Mouse (Mus musculus): ENCODE results near the gene Pnkd.

Gene Pnkd

DNA sequence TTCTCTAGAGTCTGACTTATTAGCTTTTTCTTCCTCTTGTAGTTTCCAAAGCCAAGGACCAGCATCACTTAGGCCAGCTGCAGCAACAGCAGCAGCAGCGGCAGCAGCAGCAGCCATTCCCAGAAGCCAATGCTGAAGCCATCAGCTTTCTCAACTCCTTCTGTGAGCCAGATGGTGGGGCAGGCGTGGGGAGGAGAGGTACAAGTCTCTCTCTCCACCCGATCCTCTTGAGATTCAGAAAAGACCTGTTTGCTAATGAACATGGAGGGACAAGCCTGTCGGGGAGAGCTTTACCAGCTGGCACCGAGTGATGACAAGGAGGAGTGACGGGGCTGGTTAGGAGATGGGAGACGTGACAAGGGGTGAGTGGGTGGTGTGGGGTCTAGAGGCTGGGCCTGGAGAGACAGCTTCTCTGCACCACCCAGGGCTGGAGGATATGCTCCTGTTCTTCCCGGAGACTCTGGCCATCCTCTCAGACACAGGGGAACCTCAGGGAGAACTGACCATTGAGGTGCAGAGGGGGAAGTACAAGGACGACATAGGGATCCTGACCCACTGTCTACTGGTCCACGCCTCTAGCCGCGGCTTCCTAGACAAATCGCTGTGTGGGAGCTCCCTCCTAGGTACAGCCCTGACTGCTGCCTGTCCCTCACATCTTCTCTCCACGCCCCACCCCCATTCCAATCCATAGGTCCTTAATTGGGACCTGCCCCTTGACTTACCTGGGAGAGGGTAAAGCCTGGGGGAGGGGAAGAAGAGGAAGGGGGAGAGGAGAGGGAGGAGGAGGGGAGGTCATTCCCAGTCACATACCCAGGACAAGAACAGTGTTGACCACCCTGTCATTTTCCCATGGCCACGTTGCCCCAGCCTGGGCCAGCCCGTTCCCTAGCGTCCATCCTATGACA is 77.8 kb downstream of the Pnkd start:
- DNase-seq: no peak

DNA sequence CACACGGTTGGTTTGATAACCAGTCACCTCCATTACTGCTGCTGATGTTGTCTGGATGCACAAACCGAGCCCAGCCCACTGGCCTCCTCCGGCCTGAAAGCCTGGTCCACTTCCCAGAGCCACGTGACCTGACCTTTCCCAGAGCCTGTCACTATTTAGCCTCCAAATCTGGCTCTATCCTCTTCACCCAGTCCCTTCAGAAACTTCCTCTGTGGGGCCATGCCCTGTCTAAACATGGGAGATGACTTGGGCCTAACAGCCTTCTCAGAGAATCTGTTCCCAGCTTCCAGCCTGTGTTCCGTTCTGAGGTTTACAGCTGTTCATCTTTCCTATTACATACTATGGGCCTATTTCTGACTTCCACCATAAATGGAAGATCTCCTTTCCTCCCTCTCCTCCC is 78.7 kb downstream of the Pnkd start:
- DNase-seq: no peak

DNA sequence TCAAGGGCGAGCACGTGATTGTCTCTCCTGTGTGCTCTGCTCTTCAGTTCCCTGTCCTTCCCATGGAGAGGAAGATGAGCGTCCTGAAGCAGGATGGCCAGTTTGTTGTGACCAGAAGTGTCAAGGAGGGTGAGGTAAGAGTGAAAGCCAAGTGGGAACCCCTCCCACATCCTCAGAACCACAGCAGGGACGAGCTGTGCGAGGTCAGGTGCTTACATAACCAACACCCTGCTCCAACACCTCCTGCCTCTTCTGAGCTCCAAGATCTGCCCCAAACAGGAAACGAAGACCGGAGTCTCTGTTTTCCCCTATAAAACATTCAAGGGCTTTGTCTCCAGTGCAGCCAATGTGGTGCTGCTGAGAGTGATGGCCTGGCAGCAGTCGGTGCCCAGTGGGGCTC is 79.5 kb downstream of the Pnkd start:
- DNase-seq: no peak

DNA sequence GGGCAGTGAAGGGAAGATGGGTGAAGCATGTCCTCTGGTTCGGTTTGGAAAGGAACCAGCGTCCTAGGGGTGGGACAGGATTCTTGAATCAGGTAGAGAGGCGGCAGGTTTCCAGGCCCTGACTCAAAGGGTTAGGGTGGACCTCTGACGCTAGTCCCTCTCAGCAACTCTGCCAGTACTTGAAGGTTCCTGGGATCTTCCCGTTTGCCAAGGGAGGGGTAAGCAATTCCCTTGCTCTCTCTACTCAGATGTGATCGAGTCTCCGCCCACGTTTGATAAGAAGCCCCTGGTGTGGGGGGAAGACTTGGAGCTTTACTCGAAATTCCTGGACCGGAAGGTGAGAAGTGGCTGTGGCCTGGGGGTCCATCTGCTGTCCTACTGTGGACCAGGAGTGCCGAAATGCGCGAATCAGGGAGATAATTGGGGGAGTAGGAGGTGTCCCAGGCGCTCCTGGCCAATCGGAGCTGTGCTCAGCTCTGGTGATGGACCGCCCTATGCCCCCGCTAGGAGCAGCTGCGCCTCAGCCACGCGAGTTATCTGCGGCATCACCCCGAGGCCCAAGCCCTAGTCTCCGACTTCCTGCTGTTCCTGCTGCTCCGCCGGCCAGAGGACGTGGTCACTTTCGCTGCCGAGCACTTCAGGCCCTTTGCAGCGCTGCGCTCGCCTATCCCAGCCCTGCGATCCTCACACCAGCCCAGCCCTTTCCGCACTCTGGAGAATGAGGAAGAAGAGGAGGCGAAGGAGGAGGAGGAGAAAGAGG is 83.3 kb downstream of the Pnkd start:
- DNase-seq: peak; percentile 31

DNA sequence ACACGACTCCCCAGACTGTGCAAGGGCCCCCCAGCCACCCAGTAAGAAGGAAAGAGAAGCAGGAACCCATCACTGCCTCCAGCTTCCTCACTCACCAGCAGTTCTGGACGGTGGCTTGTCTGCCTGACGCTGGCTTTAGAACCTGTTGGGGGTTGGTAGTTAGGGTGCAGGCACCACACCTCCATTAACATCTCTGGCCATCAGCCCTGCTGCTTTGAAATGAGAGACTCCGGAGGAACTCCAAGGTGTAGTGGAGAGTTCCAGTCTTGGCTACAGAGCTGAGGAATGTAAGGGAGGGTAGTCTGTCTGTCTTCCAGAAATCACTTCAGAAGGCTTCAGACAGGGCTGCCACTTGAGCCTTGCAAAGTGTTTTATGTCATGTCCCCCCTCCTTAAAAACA is 85.3 kb downstream of the Pnkd start:
- no peak for DNase-seq

DNA sequence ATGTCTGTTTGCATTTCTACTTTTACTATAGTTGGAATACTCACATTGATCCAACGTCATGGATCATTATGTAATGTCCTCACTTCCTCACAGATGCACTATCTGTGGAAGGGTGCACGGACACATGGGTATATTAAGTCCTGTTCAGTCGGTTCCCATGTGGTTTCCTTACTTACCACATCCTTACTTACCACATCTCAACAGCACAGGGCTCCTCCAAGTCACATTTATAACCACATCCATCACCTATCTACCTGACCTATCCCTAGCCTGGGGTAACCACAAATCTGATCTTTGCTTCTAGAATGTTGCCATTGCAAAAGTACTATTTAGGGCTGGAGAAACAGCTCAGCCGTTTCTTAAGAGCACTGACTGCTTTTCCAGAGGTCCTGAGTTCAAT is 88.6 kb downstream of the Pnkd start:
- DNase-seq: no peak

DNA sequence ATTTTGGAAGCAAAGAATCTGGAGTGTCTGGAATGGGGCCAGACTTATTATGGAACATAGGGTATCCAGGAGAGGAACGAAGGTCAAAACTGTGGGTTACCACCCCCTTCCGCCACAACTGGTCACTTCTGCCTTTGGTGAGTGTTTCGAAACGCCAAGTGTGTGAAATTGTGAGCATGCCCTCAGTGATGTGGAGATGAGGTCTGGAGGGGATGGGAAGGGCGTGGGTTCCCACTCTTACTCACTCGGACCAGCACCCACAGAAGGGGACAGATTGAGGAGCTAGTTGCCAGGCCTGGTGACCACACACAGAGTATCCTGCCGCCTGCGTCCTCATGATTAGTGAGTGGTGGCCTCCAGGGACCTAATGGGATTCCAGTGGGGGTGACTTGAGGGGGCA is 90.2 kb downstream of the Pnkd start, which contains the start of gene Slc11a1:
Gene Slc11a1, plus strand, starts transcription at position 216 of the 400 bp plus-strand sequence.
- DNase-seq: no peak

DNA sequence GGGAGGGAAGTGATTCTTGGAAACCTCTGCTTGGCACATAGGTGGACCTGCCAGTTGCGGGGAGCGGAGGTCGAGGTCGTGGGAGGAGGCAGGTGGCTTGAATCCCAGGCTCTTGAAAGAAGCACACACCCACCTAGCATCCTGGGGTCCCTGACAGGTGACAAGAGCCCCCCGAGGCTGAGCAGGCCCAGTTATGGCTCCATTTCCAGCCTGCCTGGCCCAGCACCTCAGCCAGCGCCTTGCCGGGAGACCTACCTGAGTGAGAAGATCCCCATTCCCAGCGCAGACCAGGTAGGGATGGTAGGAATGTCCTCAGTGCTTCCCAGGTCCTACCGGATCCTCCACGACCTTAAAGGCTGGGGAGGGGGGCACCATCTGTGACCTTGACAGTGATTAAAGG is 90.8 kb downstream of the Pnkd start:
- DNase-seq: no peak

DNA sequence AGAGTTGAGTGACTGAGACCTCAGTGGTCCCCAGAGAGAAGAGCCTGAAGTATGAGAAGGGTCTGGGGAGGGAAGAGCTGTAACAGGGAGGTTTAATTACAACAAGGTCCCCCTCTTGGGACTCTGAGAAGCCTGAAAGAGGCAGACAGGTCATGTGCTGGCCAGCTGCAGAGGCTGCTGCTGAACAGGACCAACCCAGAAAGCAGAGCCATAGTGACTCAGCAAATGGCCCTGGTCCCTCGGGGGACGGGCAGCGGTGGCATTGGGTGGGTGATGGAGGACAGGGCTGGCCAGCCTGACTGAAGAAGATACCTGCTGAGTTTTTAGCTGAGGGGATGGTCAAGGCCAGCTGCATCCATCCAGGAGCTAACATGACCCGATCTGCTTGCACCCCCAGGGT is 91.7 kb downstream of the Pnkd start:
- DNase-seq: no peak

DNA sequence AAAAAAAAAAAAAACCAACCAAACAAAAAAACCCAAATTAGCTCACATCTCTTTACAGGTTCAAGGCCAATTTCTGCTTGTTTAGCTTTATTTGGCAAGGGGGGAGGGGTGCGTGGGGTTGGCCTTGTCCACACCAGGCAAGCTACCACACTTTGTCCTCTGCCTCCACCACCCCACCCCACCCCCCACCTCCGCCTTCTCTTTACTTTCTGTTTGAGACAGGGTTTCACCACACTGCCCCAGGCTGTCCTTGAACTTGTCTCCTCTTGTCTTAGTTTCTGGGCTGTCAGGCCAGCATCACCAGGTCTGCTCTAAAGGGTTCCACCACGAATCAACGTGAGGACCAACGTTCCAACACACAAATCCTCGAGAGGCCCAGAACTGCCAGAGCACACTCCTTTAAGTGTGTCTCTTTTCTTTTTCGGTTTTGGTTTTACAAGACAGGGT is 94.4 kb downstream of the Pnkd start:
- no peak for DNase-seq

DNA sequence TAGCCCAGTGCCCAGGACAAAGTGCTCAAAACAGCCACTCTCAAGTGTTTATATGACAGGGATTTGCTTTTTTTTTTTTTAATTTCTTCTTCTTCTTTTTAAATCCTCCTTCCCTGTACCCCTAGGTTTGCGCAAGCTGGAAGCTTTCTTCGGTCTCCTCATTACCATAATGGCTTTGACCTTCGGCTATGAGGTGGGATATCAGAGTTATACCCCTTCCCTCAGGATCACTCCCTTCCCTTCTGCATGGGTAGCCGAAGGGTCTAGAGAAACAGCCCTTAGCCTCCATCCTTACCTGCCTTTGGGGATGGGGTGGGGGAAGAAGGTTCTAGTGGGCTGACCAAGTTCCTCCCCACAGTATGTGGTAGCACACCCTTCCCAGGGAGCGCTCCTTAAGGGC is 95.8 kb downstream of the Pnkd start:
- no peak for DNase-seq

DNA sequence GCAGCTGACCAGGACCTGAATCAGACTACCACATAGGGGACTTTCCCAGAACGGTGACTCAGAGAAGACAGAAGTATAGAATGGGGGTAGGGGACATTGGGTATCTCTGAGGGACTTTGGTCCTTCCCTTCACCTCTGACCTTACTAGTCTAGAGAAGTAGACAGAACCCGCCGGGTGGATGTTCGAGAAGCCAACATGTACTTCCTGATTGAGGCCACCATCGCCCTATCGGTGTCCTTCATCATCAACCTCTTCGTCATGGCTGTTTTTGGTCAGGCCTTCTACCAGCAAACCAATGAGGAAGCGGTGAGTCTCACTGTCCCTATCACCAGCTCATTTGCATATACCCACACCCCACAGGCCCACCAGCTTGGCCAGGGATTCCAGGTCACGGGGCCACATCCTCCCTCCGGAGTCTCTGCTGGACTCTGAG is 96.9 kb downstream of the Pnkd start:
- no peak for DNase-seq

DNA sequence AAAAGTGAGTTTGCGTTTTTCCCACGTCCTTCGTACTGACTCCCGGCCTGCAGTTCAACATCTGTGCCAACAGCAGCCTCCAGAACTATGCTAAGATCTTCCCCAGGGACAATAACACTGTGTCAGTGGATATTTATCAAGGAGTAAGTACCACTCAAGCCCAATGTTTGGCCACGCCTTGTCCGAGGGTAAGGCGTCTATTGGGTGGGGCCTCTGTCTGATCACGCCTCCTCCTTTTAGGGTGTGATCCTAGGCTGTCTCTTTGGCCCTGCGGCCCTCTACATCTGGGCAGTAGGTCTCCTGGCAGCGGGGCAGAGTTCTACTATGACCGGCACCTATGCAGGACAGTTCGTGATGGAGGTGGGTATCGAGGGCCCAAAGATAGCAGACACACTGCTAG is 98.7 kb downstream of the Pnkd start:
- no peak for DNase-seq

DNA sequence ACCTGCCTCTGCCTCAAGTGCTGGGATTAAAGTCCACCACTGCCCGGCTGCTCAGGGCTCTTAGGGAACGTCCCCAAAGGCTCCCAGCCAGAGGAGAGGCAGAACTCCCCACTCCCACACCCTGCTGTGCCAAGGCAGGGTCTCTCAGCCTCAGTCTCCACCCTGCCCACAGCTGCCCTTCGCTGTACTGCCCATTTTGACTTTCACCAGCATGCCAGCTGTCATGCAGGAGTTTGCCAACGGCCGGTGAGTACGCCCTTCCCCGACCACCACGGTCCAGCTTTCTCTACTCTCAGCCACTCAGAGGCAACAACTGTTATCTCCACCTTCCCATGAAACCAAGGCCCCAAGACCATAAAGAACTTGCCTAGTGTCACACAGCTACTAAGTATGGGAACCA is 99.8 kb downstream of the Pnkd start:
- no peak for DNase-seq

DNA sequence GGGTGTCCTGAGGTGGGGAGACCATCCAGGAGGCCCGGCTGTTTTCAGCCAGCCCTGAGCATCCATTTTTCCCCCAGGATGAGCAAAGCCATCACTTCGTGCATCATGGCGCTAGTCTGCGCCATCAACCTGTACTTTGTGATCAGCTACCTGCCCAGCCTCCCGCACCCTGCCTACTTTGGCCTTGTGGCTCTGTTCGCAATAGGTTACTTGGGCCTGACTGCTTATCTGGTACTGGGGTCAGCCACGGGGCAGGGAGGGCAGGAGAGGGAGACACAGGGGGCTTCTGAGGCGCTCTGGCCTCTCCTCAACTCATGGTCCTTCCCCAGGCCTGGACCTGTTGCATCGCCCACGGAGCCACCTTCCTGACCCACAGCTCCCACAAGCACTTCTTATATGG is 100.3 kb downstream of the Pnkd start:
- DNase-seq: no peak

DNA sequence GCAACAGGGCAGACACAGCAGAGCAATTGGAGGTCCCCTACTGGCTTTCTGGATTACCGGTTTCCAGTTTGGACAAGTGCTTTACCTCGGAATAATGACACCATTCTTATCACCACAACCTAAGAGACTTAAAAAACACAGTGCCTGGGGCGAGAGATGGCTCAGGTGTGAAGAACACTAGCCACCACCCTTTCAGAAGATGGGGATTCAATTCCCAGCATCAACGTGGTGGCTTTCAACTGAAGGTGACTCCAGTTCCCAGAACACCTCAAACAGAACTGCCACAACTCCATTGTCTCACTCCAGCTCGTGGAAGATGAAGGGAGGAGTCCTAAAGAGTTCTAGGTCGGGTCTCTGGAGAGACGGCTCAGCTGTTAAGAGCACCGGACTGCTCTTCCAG is 100.8 kb downstream of the Pnkd start:
- DNase-seq: no peak

DNA sequence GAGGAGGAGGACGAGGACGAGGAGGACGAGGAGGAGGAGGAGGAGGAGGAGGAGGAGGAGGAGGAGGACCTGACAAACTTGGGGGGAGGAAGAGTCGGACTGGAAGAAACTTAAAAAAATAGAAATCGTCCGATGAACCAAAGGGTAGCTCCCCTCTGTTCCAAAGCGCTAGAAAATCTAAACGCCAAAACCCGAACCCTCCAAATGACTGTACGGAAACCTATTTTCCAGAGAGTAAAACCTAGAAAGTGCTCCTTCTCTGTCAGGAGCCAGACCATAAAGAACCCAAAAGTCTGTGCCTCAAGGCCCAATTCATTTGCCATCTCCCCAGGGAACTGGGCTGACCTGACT is 101.6 kb downstream of the Pnkd start:
- no peak for DNase-seq

DNA sequence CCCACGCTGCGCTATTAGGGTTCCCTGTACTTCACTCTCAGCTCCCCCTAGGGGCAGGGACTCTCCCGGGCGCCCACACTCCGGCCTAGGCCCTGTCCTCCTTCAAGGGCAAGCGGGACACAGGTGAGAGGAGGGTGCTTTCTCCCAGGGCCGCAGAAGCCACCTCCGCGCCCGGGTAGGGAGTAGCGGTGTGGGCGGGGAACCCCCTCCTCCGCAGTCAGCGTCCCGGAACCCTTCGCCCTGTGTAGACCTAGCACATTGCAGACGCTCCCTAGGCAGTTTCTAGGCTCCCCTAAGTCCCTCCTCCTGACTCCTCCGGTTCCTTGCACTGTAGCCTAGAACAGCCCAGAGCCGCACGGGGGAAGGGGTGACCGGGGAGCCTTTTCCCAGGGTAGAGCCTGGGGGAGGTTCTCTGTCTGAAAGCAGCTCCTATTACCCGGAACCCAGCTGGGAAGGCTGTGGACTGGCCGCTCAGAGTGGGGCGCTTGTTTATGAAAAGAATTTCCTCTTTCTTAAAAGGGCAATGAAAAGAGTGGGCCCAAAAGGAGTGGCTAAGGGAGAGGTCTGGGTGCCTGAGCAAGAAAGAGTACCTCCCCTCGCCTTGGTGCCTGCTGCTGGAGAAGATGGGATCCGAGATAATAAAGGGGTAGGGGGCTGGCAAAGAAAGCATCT is 102.1 kb downstream of the Pnkd start:
- peak; percentile 95 for DNase-seq

DNA sequence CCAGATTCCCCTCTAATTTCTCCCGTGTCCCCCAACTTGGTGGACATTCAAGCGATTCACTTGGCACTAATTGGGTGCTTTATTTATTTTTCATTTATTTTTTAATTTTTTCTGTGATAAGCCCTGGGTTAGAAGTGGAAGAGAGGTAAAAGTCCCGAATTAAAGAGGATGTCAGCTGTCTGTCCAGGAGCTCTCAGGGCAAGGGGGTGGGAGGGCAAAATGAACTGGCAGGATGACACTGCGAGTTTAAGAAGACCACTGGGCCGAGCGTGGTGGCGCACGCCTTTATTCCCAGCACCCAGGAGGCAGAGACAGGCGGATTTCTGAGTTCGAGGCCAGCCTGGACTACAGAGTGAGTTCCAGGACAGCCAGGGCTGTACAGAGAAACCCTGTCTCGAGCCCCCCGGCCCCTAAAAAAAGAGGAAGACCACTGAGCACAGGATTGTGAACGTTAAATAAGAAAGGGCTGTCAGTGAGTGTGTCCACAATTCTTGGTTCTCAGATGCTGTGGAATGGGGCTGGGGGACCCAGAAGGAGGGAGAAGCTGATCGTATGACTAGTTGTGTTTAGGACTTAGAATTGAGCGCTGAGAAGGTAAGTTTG is 102.8 kb downstream of the Pnkd start:
- DNase-seq: no peak

DNA sequence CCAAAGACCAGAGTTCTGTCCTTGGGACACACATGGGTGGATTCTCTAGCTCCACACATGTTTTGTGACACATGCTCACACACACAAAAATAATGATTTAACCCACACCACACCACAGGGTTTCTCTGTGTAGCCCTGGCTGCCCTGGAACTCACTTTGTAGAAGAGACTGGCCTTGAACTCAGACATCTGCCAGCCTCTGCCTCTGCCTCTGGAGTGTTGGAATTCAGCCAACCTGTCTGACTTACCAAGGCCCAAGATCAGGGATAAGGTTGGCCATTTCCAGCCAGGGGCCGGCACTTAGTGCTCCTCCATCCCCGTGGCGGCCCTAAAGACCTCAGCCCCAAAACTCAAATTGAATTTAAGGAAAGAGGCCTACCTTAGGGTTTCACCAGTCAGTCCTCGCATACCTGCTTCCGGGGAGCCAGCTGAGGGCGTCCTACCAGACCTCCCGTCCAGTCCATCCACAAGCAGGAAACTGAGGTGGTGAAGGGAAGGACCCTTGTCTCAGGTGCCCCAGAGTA is 103.7 kb downstream of the Pnkd start:
- no peak for DNase-seq

DNA sequence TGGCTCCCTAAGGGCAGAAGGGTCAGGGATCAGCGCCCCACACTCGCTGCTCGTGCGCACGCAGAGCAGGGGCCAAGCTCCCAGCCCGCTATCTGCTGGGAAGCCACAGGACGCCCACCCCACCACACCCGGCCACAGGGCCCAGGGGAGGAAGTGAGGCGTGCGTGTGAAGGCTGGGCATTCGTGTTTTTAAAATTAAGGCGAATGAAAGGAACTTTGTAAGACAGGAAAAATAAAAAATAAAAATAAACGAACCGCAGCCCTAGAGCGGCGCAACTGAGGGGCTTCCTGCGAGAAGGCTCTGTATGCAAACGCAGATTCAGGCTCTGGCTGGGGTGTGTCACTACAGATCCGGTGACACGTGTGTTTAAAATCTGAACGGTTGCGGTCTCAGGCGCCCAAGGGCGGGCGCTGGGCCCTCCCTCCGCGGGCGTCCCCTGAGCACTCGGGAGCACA is 105.1 kb downstream of the Pnkd start:
- DNase-seq: peak; percentile 76

DNA sequence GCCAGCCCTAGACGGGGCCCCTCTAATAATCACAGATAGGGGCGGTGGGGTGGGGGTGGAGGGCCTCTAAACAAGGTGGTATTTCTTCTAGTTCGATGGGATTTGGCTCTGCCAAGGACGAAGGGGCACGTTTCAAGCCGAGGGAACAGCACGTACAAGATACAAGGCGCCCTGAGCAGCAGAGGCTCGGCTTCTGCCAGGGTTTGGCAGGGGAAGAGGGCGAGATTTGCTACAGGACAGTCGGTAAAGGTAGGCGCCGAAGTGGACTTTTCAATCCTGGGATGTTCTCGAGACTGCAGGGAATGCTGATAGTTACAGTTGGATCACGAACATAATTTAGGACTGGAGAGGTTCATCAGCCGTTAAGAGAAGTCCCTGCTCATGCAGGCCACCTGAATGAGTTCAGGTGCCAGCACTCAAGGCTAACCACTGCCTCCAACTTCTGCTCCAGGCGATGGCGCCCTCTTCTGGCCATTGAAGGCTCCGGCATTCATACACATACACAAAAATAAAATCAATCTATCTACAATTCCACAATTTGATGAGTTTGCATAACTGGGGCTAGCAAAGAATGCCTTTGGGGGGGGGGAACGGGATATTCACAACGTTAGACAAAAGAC is 105.7 kb downstream of the Pnkd start:
- peak; percentile 80 for DNase-seq

All from thymus, postnatal 14 days (tissue).